Mouse (Mus musculus) cerebellum, adult 8-10 months (tissue): Measurements from ENCODE around the gene Catsperd.

Source experiments
- DNase-seq: peaks from one replicate; pipeline ENCODE4 v3.0.0; 2022

Catsperd gene

DNA sequence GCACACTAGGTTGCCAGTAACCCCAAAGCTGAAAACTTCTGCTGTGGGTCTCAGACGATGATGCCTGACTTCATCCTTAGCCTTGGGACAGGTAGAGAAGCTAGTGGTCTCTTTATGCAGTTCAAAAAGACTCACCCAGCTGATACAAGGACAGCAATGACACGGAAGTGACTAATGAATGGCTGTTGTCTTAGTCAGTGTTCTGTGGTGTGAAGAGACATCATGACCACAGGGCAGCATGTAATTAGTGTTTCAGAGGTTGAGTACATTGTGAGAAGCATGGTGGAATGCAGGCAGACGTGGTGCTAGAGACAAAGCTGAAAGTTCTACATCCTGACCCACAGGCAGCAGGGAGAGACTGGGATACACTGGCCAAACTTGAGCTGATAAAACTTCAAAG is 39.6 kb downstream of the Catsperd start:
- no peak for DNase-seq

DNA sequence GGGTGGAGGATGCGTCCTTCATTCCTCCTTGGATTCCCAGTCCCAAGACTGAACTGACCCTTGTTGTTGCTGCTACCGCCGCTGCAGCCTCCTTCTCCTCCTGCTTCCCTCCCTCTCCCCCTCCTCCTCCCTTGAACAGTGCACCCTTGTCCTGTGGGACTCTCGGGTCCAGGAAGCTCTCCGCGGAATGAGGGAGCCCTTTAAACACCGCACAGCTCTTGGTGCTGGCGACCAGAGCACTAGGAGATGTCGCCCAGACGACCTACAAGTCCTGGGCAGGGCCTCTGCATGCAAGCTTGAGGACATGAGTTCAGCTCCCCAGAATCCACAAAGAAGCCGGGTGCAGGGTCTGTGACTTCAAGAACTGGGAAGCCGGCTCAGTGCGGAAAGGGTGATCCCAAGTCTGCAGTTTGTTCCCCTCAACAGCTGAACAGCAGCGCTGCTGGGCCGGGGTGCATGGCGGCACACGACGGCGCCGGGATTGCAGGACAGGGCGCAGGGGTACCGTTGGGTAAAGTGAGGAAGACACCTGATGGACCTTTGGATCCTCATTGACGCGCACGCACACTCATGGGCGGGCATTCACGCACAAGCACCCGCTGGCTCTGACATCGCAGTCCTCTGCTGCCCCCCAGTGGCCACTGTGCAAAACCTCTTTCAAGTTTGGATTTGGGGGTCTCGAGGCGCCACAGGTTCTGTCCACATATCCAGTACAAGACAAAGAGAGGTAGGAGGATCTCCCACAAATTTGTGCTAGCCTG is 40.6 kb downstream of the Catsperd start:
- peak; percentile 88 for DNase-seq

DNA sequence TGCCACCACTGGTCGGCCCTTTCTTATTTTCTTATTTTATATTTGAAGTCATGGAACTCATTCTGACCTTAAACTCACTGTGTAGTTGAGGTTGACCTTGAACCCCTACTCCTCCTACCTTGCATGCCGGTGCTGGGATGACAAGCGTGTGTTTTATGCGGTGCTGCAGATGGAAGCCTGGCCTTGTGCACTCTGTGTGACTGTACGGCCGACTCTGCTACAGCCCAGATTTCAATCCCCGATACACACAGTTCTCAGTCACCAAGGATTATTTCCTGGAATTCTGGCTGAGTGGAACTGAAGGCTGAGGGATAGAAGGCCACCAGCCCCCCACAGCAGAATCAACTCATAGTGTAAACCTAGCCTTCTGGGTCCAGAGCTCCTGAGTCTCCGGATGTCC is 41.8 kb downstream of the Catsperd start:
- DNase-seq, result no peak

DNA sequence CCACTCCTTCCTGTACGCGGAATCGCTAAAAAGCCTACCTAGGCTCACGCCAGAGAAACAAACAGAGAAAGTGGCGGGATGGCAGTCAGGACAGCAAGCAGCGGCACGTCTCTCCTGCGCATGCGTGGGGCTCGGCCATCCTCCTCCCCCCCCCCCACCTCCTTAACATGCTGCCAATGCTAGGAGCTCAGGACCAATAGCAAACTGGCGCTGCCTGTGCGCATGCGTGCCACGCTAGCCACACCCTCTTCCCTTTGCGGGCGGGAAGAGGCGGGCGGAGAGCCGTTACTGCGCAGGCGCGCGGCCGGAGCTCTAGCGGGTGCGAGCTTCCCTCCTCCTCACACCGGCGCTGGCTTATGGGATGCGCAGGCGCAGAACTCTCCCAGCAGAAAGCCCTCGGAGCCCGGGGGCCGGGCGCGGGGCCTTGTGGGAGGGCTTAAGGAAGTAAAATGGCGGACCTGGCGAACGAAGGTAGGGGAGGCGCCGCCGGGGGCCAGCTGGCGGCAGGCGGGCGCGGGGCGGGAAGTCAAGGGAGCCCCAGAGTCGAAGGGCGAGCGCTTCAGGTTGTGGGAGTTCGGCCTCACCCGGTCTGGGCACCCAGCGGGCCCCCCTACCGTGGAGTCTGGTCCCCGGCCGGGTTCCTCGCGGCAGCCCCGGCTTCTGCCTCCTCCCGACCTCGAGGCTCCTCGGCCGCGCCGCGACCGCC is 45.2 kb downstream of the Catsperd start, which contains the start of gene Ranbp3:
Gene Ranbp3 (plus strand): TSS at position 354 of the 706 bp plus-strand sequence.
- DNase-seq, result peak; percentile 99

DNA sequence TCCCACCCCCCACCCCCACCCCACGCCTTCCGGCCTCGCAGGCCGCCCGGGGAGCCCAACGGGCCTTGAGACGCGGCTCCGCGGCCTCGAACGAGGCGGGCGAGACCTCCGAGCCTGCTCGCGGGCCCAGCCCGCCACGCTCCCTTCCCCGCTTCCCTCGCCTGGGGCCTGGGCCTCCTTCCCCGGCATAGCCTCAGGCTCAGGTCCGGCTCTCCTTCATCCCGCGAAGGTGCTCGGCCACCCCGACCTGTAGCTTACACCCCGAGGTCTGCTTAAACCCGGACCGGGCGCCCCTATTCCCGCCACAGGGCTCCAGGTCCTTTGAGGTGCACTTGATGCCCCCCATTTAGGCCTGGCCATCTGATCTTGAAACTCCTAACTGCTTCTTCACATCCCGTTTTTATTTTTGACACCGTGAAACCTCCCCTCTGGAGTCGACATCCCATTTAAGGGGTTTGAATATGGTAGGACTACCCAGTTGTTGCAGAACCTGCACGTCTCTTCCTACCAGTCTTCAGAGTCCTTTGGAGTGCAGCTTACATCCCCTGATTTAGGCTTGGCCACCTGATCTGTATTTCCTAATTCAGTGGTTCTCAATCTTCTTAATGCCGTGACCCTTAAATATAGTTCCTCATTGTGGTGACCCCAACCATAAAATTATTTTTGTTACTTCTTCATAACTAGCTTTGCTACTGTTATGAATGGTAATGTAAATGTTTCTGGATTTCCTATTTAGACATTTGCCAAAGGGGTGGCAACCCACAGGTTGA is 45.9 kb downstream of the Catsperd start:
- peak; percentile 56 for DNase-seq

DNA sequence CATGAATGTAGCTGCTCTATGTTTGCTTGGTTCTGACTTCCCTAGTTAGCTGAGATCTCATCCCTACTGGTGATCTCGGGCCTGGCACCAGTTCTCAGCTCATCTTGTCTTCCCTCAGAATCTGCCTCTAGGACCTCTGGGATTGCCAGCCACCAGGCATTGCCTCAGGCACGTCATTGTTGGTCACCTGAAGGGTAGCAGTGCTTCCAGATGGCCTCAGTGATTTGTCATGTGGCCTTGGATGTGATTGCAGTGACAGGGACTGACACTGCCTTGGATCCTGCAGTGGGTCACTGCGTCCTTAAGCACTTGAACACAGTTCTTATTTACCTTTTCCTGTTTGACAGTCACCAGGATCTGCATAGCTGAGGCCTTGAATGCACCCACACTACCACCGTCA is 53.8 kb downstream of the Catsperd start:
- no peak for DNase-seq

DNA sequence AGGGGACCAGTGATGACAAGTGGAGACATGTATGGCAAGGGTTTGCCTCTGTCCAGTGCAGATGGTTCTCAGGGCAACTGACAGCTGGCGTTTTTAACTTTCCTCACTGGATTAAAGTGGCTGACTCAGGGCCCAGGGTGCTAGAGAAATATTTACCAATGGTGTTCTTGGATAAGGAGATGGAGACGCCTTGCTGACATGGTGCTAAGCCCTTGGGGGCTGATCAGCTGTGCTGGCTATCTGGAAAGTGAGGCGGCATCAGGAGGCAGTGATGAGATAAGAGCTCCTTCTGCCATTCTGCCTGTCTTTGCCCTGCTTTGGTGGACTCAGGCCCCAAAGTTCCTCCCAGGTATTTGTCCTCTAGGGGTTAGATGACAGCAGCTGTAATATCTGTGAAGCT is 54.9 kb downstream of the Catsperd start:
- no peak for DNase-seq

DNA sequence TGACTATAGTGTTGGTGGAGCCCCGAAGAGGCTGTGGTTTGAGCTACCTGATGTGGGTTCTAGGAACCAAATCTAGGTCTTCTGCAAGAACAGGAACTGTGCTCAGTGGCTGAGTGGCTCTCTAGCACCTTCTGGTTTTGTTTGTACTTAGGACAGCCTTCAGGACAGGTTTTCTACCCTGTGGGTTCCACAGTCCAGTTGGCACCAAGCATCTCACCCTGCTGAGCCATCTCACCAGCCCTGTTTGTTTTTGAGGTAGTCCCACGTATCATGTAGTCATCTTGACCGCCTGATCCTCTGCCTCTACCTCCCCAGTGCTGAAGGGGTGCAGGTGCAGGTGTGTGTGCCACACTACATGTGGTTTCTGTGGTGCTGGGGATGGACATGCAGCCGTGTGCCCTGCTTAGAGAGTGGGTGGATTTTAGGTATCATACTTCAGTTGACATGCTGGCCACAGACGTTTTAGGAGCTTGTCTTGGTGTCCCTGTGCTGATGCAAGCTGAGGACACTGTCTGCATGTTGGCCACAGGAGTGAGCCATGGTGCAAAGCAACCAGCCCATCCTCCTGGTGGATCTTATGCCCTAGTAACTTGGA is 55.7 kb downstream of the Catsperd start:
- DNase-seq, result no peak

DNA sequence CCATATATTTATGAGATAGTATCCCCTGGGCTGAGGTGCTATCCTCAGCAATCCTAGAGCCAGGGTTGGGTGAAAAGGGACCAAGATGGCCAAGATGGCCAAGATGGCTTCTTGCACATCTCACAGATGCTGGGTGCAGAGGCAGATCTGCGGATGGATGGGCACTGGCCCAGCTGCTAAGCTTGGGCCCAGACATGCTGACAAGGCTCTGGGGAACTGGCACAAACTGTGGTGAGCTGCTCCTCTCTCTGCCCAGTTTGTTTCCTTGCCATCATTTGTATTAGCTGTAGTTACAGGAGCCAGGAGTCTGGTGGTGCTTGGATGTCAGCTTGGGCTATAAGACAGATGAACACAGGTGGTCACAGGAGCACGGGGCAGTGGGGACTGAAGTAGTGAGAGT is 56.7 kb downstream of the Catsperd start:
- DNase-seq, result no peak

DNA sequence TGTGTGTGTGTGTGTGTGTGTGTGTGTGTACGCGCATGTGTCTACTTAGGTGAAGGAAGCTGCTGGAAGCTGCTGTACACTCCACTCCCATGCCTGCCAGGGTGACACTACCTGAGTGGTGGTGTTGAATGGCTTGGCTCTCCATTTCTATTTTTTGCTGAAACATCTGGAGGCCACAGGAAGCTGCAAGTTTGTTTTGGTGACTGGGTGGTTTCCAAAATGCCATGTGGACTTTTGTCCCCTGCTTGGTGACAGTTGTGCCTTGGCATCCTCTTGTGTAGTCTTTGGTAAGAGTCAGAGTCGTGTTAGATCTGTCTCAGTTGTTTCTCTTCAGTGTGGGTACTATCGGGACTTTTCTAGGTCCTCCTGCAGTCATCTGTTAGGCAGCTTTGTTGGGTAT is 58.9 kb downstream of the Catsperd start:
- no peak for DNase-seq

DNA sequence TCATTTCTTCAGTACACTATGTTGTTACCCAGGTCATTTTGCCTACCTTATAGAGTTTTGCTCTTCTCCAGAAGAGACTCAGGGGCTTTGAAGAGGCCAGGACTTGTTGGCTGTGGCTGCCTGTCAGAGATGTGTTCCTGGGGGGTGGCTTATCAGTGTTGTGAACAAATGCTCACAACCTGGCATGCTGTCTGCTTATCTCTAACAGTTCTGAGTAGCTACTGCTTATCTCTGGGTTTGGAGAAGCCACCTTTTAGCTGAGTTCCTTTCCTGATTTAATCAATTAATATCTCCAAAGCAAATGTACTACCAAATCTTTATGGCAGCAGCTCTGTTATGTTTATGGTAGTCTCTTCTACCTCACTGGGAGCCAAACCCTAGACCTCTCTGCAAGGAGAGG is 60.1 kb downstream of the Catsperd start:
- no peak for DNase-seq

DNA sequence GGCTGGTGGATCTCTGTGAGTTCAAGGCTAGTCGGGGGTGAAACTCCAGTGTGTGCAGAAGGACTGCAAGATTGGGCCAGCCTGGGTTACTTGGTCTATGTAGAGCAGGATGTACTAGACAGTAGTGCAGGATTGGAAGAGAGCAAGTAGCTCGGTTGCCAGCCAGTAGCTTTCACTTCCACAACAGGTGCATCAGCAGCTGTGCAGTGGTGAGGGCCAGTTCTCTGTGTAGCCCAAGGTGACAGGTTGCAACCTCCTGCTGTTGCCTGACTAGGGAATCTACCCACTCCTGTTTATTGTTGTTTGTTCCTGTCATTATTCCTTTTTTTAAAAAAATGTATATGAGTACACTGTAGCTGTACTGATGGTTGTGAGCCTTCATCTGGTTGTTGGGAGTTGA is 60.7 kb downstream of the Catsperd start:
- no peak for DNase-seq

DNA sequence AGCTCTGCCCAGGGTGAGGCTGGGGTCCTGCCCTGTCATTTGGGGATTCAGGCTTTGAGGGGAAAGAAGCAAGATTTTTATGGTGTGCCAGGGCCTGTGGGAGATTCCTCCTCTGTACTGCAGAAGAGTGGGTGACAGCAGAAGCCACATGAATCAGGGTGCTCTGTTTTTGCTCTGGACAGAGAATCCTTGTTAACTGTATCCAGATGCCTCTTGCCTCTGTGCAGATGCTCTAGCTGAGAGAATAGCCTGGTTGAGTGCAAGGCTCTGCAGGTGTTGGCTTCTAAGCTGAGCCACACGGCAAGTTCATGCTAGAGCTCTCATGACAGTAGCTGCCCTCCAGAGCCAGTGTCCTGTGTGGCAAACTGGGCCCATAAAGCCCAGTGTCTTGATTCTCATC is 65.5 kb downstream of the Catsperd start:
- DNase-seq, result no peak

DNA sequence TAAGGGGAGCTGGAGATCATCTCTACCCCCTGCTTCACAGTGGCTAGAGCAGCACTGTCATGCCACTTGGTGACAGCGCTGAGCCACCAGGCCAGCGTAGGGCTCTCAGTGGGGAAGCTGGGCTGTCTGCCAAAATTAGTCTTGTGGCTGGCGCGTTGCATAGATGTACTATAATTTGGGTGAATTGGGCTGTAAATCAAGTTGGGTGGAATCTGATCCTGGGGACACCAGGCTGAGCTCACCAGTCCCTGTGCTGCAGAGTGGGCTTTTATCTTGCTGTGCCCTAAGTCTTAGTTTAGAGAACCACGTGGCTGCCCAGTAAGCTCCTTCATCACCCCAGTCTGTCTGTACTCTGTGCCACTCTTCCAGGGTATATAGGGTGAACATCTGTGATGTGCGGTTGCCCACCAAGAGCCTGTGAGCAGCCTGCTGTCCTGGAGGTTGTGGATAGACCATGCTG is 65.9 kb downstream of the Catsperd start:
- DNase-seq, result peak; percentile 84

DNA sequence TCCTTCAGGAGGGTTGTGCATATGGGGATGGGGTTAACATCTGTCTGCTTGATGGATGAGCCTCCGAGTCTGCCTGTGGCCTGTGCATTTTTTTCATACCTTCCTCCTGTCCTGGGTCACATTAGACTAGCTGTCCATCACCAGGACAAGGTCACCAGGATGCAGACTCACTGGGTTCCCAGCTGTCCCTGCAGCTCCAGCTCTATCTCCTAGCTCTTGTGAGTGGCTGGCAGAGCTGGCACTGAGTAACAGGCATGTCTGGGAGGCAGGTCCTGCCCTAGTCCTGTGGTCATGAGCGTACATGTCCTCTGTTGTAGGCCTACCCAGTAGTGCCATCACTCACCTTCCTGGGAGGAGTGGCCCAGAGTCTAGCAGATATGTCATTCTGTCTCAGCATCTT is 72.5 kb downstream of the Catsperd start:
- DNase-seq, result no peak

DNA sequence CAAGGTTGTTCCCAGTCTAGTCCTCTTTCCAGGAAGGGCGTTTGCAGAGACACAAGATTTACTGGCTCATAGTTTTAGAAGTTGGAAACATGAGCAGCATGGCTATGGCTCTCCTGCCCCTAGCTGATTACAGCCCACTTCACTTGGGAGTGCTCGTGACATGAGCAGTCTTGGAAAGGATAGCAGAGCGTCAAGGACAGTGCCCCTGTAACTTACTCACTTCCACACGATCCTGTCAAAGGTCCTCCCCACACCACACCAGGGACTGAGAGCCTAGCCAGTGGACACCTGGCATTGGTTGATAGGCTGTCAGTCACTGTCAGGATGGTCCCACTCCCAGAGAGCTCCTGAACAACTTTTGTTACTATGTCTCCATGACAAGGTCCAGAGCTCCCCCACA is 75.1 kb downstream of the Catsperd start:
- DNase-seq, result no peak

DNA sequence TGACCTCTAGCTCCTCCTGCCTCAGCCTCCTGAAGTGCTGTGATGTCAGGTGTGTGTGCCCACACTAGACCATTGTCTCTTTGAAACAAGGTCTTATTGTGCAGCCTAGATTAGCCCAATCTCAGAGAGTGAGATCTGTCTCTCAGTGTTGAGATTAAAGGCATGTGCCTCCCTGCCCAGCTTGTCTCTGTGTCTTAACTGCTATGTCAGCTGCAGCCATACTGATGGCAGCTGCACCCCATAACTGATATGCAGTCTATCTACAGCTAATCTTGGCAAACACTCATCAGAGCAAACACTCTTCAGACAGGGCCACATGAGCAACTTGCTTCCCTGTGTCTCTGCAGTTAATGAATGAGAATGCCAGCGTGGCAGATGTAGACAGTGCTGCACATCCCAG is 78.6 kb downstream of the Catsperd start:
- DNase-seq, result no peak

DNA sequence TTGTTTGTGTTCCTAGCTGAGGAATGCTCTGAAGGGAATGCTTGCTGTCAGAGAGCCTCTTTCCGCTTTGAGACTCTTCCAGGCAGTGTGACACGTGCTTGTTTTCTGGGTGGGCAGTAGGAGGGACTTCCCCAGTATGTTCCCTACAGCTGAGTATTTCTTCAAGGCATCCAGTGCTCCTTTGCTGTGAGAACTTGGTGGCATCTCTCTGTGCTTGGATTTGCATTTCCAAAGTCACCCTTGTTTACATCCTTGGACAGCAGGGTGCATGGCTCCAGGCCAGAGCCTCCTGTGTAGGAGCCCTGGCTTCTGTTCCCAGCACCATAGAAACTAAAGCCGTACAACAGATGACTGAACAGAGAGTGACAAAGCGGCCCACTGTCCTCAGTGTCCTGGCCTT is 80.7 kb downstream of the Catsperd start:
- DNase-seq, result no peak

DNA sequence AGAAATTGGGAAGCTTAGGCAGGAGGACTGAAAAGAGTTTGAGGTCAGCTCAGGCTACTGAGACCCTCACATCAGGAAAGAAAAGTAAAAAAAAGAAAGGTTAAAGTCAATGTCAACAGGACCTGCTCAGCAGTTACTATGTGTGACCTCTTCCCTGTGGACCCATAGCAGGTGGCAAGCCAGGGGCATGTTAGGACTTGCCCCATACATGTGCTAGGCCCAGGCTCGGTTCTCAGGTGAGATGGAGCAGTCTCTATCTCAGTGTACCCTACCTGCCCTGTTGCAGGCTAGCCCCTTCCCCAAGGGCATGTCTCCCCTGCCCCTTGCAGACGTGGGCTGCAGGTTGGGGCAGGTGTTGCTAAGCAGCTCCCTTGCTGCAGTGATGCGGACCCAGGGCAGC is 81.8 kb downstream of the Catsperd start:
- no peak for DNase-seq
